Mouse (Mus musculus) liver, embryonic 14.5 days (tissue): ENCODE results near the gene Bpifc. TPM values are rescaled to one million over a fixed set of nuclear protein-coding genes. Genes with fewer than 3 reads are reported as not detected.

Experiments used
- ATAC-seq: fragments of 200-750 bp; cut with Nextera tagmentation; 2 replicates; pipeline ENCODE4 v1.8.0; 2017; ENCODE audit warnings: moderate number of reproducible peaks, mild to moderate bottlenecking, moderate library complexity; ENCODE audit not compliant: insufficient read depth
- DNase-seq, 3 experiments: peaks; one replicate each; pipeline ENCODE4 v3.0.0-alpha.2; 2012 to 2013; ENCODE audit warnings: low read depth in 3 of 3, low spot score in 3 of 3
- H3K27ac ChIP-seq: fragments of 300-500 bp; sonication (generic); 2 replicates; pipeline ENCODE4 v1.5.1; 2014; ENCODE audit warnings: moderate library complexity, mild to moderate bottlenecking, control low read depth, inconsistent platforms
- H3K27me3 ChIP-seq: fragments of 300-500 bp; sonication (generic); 2 replicates; pipeline ENCODE4 v1.6.1; 2014; ENCODE audit warnings: mild to moderate bottlenecking, low read length, moderate library complexity; ENCODE audit not compliant: control insufficient read depth, insufficient read depth
- H3K36me3 ChIP-seq: fragments of 300-500 bp; sonication (generic); replicated peaks from 2 replicates; pipeline ENCODE4 v1.6.1; 2014; ENCODE audit warnings: low read depth; ENCODE audit not compliant: control insufficient read depth, insufficient read depth
- H3K4me1 ChIP-seq, 2 experiments: fragments of 200-500 bp in 1 of 2; fragments of 300-500 bp in 1 of 2; sonication (generic) in 1 of 2; replicated peaks; 2 replicates each; pipeline ENCODE4 v1.6.1; 2012 to 2014; ENCODE audit warnings: antibody characterized with exemption in 1 of 2, inconsistent platforms in 1 of 2, low read length in 1 of 2; ENCODE audit not compliant: control insufficient read depth in 2 of 2, insufficient read depth in 2 of 2
- H3K4me2 ChIP-seq: fragments of 300-500 bp; sonication (generic); 2 replicates; pipeline ENCODE4 v1.6.1; 2014; ENCODE audit warnings: low read depth, mild to moderate bottlenecking, control low read depth, moderate library complexity
- H3K4me3 ChIP-seq, 2 experiments: fragments of 200-500 bp in 1 of 2; fragments of 300-500 bp in 1 of 2; sonication (generic) in 1 of 2; 2 replicates each; pipeline ENCODE4 v1.5.1; 2012 to 2014; ENCODE audit warnings: low read depth in 2 of 2, low read length in 2 of 2, mild to moderate bottlenecking in 2 of 2, control low read depth in 1 of 2, inconsistent platforms in 1 of 2, moderate library complexity in 1 of 2; ENCODE audit not compliant: insufficient read depth in 1 of 2
- H3K9ac ChIP-seq: fragments of 300-500 bp; sonication (generic); replicated peaks from 2 replicates; pipeline ENCODE4 v1.6.1; 2014; ENCODE audit warnings: mild to moderate bottlenecking, control low read depth, moderate library complexity
- H3K9me3 ChIP-seq: fragments of 300-500 bp; sonication (generic); 2 replicates; pipeline ENCODE4 v1.6.1; 2016; ENCODE audit warnings: low read length, mixed read lengths; ENCODE audit not compliant: control insufficient read depth
- CTCF ChIP-seq: IDR thresholded peaks from 2 replicates; pipeline ENCODE4 v1.5.1; 2016; ENCODE audit warnings: antibody characterized with exemption, low read depth, control low read depth
- EP300 ChIP-seq: IDR thresholded peaks from 2 replicates; pipeline ENCODE4 v1.6.1; 2016; ENCODE audit warnings: antibody characterized with exemption, low read depth
- WGBS: fragments of 180-500 bp; shearing (Covaris S2); extraction: QIAGEN DNeasy Blood & Tissue Kit; methylation state at CpG from one replicate; pipeline ENCODE4 v1.1.7; 2014; ENCODE audit not compliant: insufficient replicate concordance; 5-methylcytosine and 5-hydroxymethylcytosine counted together
- polyA plus RNA-seq, 2 experiments: library from polyadenylated mRNA; depleted of rRNA in 1 of 2; stranded (reverse) in 1 of 2; unstranded in 1 of 2; fragments of >200 nt; fragmentation: Nextera tagmentation in 1 of 2; extraction: Ambion mirVana in 1 of 2; gene quantifications; 2 replicates each; pipeline versions ENCODE4 v1.2.1 to v1.2.3; 2012 to 2014

The Bpifc gene
- polyA plus RNA-seq, 2 experiments, result 0.01 TPM; not detected in 1

- Histone ChIP-seq H3K4me1 (no peaks in the 10 kb centered on the region), H3K4me3 (no peak overlapping the region), H3K9me3 (no peaks in the 10 kb centered on the region), H3K36me3 (no peaks in the 10 kb centered on the region), H3K9ac (no peak overlapping the region), H3K27me3 (no peaks in the 10 kb centered on the region), H3K27ac (no peak overlapping the region), H3K4me2 (no peak overlapping the region)
- ATAC-seq (no peak), DNase-seq (no peak)
- 68% methylated on average over 2 of the region's 2 CpGs for WGBS
- TF ChIP-seq EP300, result no peak
- no peak for TF ChIP-seq CTCF
Observed at GRCm38 (mm10) chr10:86009688-86010087, 2.0 kb downstream of the Bpifc start.

GRCm38 (mm10) chr10:86006455-86006854 lies 5.2 kb downstream of the Bpifc start:
- no peaks in the 10 kb centered on the region for H3K27me3 ChIP-seq
- H3K27ac ChIP-seq, result no peak overlapping the region
- H3K4me1 ChIP-seq, result no peaks in the 10 kb centered on the region
- no peak overlapping the region for H3K9ac ChIP-seq
- no peaks in the 10 kb centered on the region for H3K9me3 ChIP-seq
- H3K4me3 ChIP-seq, result no peak overlapping the region
- H3K36me3 ChIP-seq, result no peaks in the 10 kb centered on the region
- 59% methylated on average over 5 of the region's 5 CpGs for WGBS
- TF ChIP-seq CTCF (no peak), EP300 (no peak)
- DNase-seq (no peak), ATAC-seq (no peak)
- H3K4me2 ChIP-seq, result no peak overlapping the region

GRCm38 (mm10) chr10:86000447-86000846 lies 11.2 kb downstream of the Bpifc start:
- Histone ChIP-seq H3K4me1 (no peaks in the 10 kb centered on the region), H3K9ac (no peak overlapping the region), H3K27ac (no peak overlapping the region), H3K9me3 (no peaks in the 10 kb centered on the region), H3K4me2 (no peak overlapping the region), H3K36me3 (no peaks in the 10 kb centered on the region), H3K4me3 (no peak overlapping the region), H3K27me3 (no peaks in the 10 kb centered on the region)
- DNase-seq (no peak), ATAC-seq (no peak)
- TF ChIP-seq EP300, result no peak
- no peak for TF ChIP-seq CTCF
- WGBS, result 79% methylated on average over 4 of the region's 4 CpGs

- Histone ChIP-seq H3K9me3 (no peaks in the 10 kb centered on the region), H3K4me1 (no peaks in the 10 kb centered on the region), H3K27ac (no peak overlapping the region), H3K27me3 (no peaks in the 10 kb centered on the region), H3K4me3 (no peak overlapping the region), H3K4me2 (no peak overlapping the region), H3K9ac (no peak overlapping the region), H3K36me3 (no peaks in the 10 kb centered on the region)
- ATAC-seq (no peak), DNase-seq (no peak)
- TF ChIP-seq CTCF (no peak), EP300 (no peak)
- WGBS, result 44% methylated on average over 5 of the region's 5 CpGs
Observed at GRCm38 (mm10) chr10:85994543-85995104, 17.1 kb downstream of the Bpifc start.

- Histone ChIP-seq H3K9me3 (no peaks in the 10 kb centered on the region), H3K4me3 (no peak overlapping the region), H3K9ac (no peak overlapping the region), H3K4me2 (no peak overlapping the region), H3K27me3 (no peaks in the 10 kb centered on the region), H3K4me1 (no peaks in the 10 kb centered on the region), H3K27ac (no peak overlapping the region), H3K36me3 (no peaks in the 10 kb centered on the region)
- DNase-seq (no peak), ATAC-seq (no peak)
- 83% methylated on average over 9 of the region's 9 CpGs for WGBS
- TF ChIP-seq EP300 (no peak), CTCF (no peak)
Observed at GRCm38 (mm10) chr10:85993836-85994235, 17.9 kb downstream of the Bpifc start.
